Mouse (Mus musculus): Measurements from ENCODE around the gene Cfap70. TPM values are rescaled to one million over a fixed set of nuclear protein-coding genes. Genes with fewer than 3 reads are reported as not detected.

The Cfap70 gene
- not detected for total RNA-seq (2021)

- DNase-seq (ENCODE audit: low spot score) = no peak
- intact Hi-C loops (cut with DNase I) = no loop called here
These were observed at the start of gene Cfap70 for GRCm38 (mm10) chr14:20451765-20452331. Gene Cfap70 (minus strand): TSS chr14:20452226.

- no peak for DNase-seq (ENCODE audit: low spot score)
- intact Hi-C loops (cut with DNase I) = no loop called here
These were observed 48.0 kb upstream of the Cfap70 start for GRCm38 (mm10) chr14:20499982-20500381.

GRCm38 (mm10) chr14:20496603-20497002 is 44.6 kb upstream of the Cfap70 start, which contains the start of gene Mss51:
Gene Mss51 (minus strand): TSS chr14:20496901.
- intact Hi-C loops (cut with DNase I) = no loop called here
- no peak for DNase-seq (ENCODE audit: low spot score)

GRCm38 (mm10) chr14:20486031-20486430 is 34.0 kb upstream of the Cfap70 start:
- no peak for DNase-seq (ENCODE audit: low spot score)
- intact Hi-C loops (cut with DNase I) = no loop called here

- DNase-seq (ENCODE audit: low spot score) = no peak
- intact Hi-C loops (cut with DNase I) = no loop called here
These were observed 30.2 kb upstream of the Cfap70 start for GRCm38 (mm10) chr14:20482051-20482751.

- DNase-seq (ENCODE audit: low spot score) = no peak
- intact Hi-C loops (cut with DNase I) = no loop called here
These were observed 29.2 kb upstream of the Cfap70 start for GRCm38 (mm10) chr14:20481211-20481610.

- no peak for DNase-seq (ENCODE audit: low spot score)
- intact Hi-C loops (cut with DNase I) = no loop called here
These were observed 28.2 kb upstream of the Cfap70 start for GRCm38 (mm10) chr14:20480195-20480579.

GRCm38 (mm10) chr14:20479291-20480194 is 27.5 kb upstream of the Cfap70 start, which contains the start of gene Anxa7:
Gene Anxa7 (minus strand): TSS chr14:20480133.
- DNase-seq (ENCODE audit: low spot score) = peak; percentile 67
- intact Hi-C loops (cut with DNase I) = loop anchor here (5.0 kb wide), 2 partner anchors 87 to 183 kb away; partner anchors contain the start of gene Mrps16

GRCm38 (mm10) chr14:20478801-20479200 is 26.8 kb upstream of the Cfap70 start:
- intact Hi-C loops (cut with DNase I) = loop anchor here (5.0 kb wide), 2 partner anchors 86 to 184 kb away; partner anchors contain the start of gene Mrps16
- peak; percentile 47 for DNase-seq (ENCODE audit: low spot score)

GRCm38 (mm10) chr14:20478385-20478784 is 26.4 kb upstream of the Cfap70 start:
- intact Hi-C loops (cut with DNase I) = loop anchor here (5.0 kb wide), 2 partner anchors 86 to 184 kb away; partner anchors contain the start of gene Mrps16
- no peak for DNase-seq (ENCODE audit: low spot score)

GRCm38 (mm10) chr14:20477261-20478025 is 25.4 kb upstream of the Cfap70 start:
- DNase-seq (ENCODE audit: low spot score) = no peak
- intact Hi-C loops (cut with DNase I) = loop anchor here (5.0 kb wide), 2 partner anchors 85 to 185 kb away; partner anchors contain the start of gene Mrps16

- intact Hi-C loops (cut with DNase I) = no loop called here
- DNase-seq (ENCODE audit: low spot score) = no peak
These were observed 8.2 kb upstream of the Cfap70 start for GRCm38 (mm10) chr14:20460216-20460615.

GRCm38 (mm10) chr14:20458378-20458777 is 6.4 kb upstream of the Cfap70 start:
- DNase-seq (ENCODE audit: low spot score) = no peak
- intact Hi-C loops (cut with DNase I) = no loop called here

GRCm38 (mm10) chr14:20452929-20453328 is 903 bp upstream of the Cfap70 start:
- intact Hi-C loops (cut with DNase I) = no loop called here
- DNase-seq (ENCODE audit: low spot score) = no peak

GRCm38 (mm10) chr14:20451302-20451701 is 724 bp downstream of the Cfap70 start:
- intact Hi-C loops (cut with DNase I) = no loop called here
- no peak for DNase-seq (ENCODE audit: low spot score)

- DNase-seq (ENCODE audit: low spot score) = no peak
- intact Hi-C loops (cut with DNase I) = no loop called here
These were observed 4.8 kb downstream of the Cfap70 start for GRCm38 (mm10) chr14:20447209-20447608.

GRCm38 (mm10) chr14:20442252-20442651 is 9.8 kb downstream of the Cfap70 start:
- no peak for DNase-seq (ENCODE audit: low spot score)
- intact Hi-C loops (cut with DNase I) = no loop called here

GRCm38 (mm10) chr14:20436976-20437375 is 15.1 kb downstream of the Cfap70 start:
- intact Hi-C loops (cut with DNase I) = no loop called here
- DNase-seq (ENCODE audit: low spot score) = no peak

GRCm38 (mm10) chr14:20432420-20432819 is 19.6 kb downstream of the Cfap70 start:
- no peak for DNase-seq (ENCODE audit: low spot score)
- intact Hi-C loops (cut with DNase I) = no loop called here

GRCm38 (mm10) chr14:20431726-20432125 is 20.3 kb downstream of the Cfap70 start:
- DNase-seq (ENCODE audit: low spot score) = no peak
- intact Hi-C loops (cut with DNase I) = no loop called here

All from heart, postnatal 25 days (tissue).